Mouse (Mus musculus): ENCODE data around the gene Nfasc. TPM values are rescaled to one million over a fixed set of nuclear protein-coding genes. Genes with fewer than 3 reads are reported as not detected.

Gene Nfasc
- total and polyA plus RNA-seq, 2 experiments from 2014 or later: 32.7 to 59.2 TPM

GRCm38 (mm10) chr1:132625034-132625433 lies 116.6 kb downstream of the Nfasc start:
- no peak for TF ChIP-seq CTCF (IDR thresholded peaks at IDR 0.05)
- Histone ChIP-seq H3K9me3 (ENCODE audit: low read length) (no peaks in the 10 kb centered on the region), H3K36me3 (ENCODE audit: insufficient read depth, low read length) (peaks cover 46% of the 10 kb centered on the region), H3K27me3 (ENCODE audit: insufficient read depth, low read length) (no peaks in the 10 kb centered on the region), H3K4me3 (ENCODE audit: low read depth, low read length) (no peak overlapping the region), H3K4me2 (ENCODE audit: low read depth, low read length, poor library complexity, severe bottlenecking) (no peak overlapping the region), H3K4me1 (ENCODE audit: insufficient read depth, low read length) (0 out of 2 replicates have a peak, but pooled peaks cover 4% of the 10 kb centered on the region), H3K27ac (ENCODE audit: low read depth, low read length) (peak overlapping the region; percentile 51; the same call in 1 of the 2 replicates), H3K9ac (replicated peaks; ENCODE audit: low read length, poor library complexity, severe bottlenecking) (no peak overlapping the region)
- no peak for ATAC-seq (ENCODE audit: low FRiP score)
- 60% methylated on average over 6 of the region's 6 CpGs for WGBS
- DNase-seq (ENCODE audit: low spot score): no peak

GRCm38 (mm10) chr1:132624466-132624865 lies 117.1 kb downstream of the Nfasc start:
- Histone ChIP-seq H3K4me2 (ENCODE audit: low read depth, low read length, poor library complexity, severe bottlenecking) (no peak overlapping the region), H3K9me3 (ENCODE audit: low read length) (no peaks in the 10 kb centered on the region), H3K4me1 (ENCODE audit: insufficient read depth, low read length) (0 out of 2 replicates have a peak, but pooled peaks cover 4% of the 10 kb centered on the region), H3K36me3 (ENCODE audit: insufficient read depth, low read length) (peaks cover 44% of the 10 kb centered on the region), H3K27me3 (ENCODE audit: insufficient read depth, low read length) (no peaks in the 10 kb centered on the region), H3K9ac (replicated peaks; ENCODE audit: low read length, poor library complexity, severe bottlenecking) (no peak overlapping the region), H3K27ac (ENCODE audit: low read depth, low read length) (0 out of 2 replicates have a peak overlapping the region, but pooled peaks have one; percentile 51), H3K4me3 (ENCODE audit: low read depth, low read length) (no peak overlapping the region)
- TF ChIP-seq CTCF (IDR thresholded peaks at IDR 0.05): no peak
- no peak for DNase-seq (ENCODE audit: low spot score)
- no peak for ATAC-seq (ENCODE audit: low FRiP score)
- 78% methylated on average over 1 of the region's 1 CpGs for WGBS

GRCm38 (mm10) chr1:132623641-132624336 lies 117.8 kb downstream of the Nfasc start:
- 47% methylated on average over 14 of the region's 14 CpGs for whole genome bisulfite sequencing
- Histone ChIP-seq H3K9me3 (ENCODE audit: low read length) (no peaks in the 10 kb centered on the region), H3K27me3 (ENCODE audit: insufficient read depth, low read length) (no peaks in the 10 kb centered on the region), H3K4me1 (ENCODE audit: insufficient read depth, low read length) (0 out of 2 replicates have a peak, but pooled peaks cover 4% of the 10 kb centered on the region), H3K9ac (replicated peaks; ENCODE audit: low read length, poor library complexity, severe bottlenecking) (no peak overlapping the region), H3K27ac (ENCODE audit: low read depth, low read length) (no peak overlapping the region), H3K4me3 (ENCODE audit: low read depth, low read length) (no peak overlapping the region), H3K36me3 (ENCODE audit: insufficient read depth, low read length) (peaks cover 44% of the 10 kb centered on the region), H3K4me2 (ENCODE audit: low read depth, low read length, poor library complexity, severe bottlenecking) (no peak overlapping the region)
- TF ChIP-seq CTCF (IDR thresholded peaks at IDR 0.05): peak; percentile 36
- DNase-seq (ENCODE audit: low spot score): peak; percentile 18
- no peak for ATAC-seq (ENCODE audit: low FRiP score)

- no peak for TF ChIP-seq CTCF (IDR thresholded peaks at IDR 0.05)
- 83% methylated on average over 4 of the region's 4 CpGs for WGBS
- H3K36me3 ChIP-seq (ENCODE audit: insufficient read depth, low read length): peaks cover 34% of the 10 kb centered on the region
These were observed 129.5 kb downstream of the Nfasc start for GRCm38 (mm10) chr1:132612066-132612465.

GRCm38 (mm10) chr1:132609048-132609634 lies 132.5 kb downstream of the Nfasc start:
- TF ChIP-seq CTCF (IDR thresholded peaks at IDR 0.05): peak; percentile 83
- ATAC-seq (ENCODE audit: low FRiP score): peak; percentile 42; the same call in 1 of the 2 replicates
- Histone ChIP-seq H3K9me3 (ENCODE audit: low read length) (no peaks in the 10 kb centered on the region), H3K9ac (replicated peaks; ENCODE audit: low read length, poor library complexity, severe bottlenecking) (no peak overlapping the region), H3K36me3 (ENCODE audit: insufficient read depth, low read length) (peaks cover 51% of the 10 kb centered on the region), H3K4me1 (ENCODE audit: insufficient read depth, low read length) (no peaks in the 10 kb centered on the region), H3K27me3 (ENCODE audit: insufficient read depth, low read length) (no peaks in the 10 kb centered on the region), H3K27ac (ENCODE audit: low read depth, low read length) (no peak overlapping the region), H3K4me3 (ENCODE audit: low read depth, low read length) (no peak overlapping the region), H3K4me2 (ENCODE audit: low read depth, low read length, poor library complexity, severe bottlenecking) (no peak overlapping the region)
- peak; percentile 65 for DNase-seq (ENCODE audit: low spot score)
- 43% methylated on average over 4 of the region's 4 CpGs for WGBS

More at GRCm38 (mm10) chr1:132612066-132612465, 129.5 kb downstream of the Nfasc start:
- DNase-seq (ENCODE audit: low spot score): no peak
- Histone ChIP-seq H3K9ac (replicated peaks; ENCODE audit: low read length, poor library complexity, severe bottlenecking) (no peak overlapping the region), H3K4me1 (ENCODE audit: insufficient read depth, low read length) (no peaks in the 10 kb centered on the region), H3K4me3 (ENCODE audit: low read depth, low read length) (no peak overlapping the region), H3K4me2 (ENCODE audit: low read depth, low read length, poor library complexity, severe bottlenecking) (no peak overlapping the region), H3K9me3 (ENCODE audit: low read length) (no peaks in the 10 kb centered on the region), H3K27ac (ENCODE audit: low read depth, low read length) (no peak overlapping the region), H3K27me3 (ENCODE audit: insufficient read depth, low read length) (no peaks in the 10 kb centered on the region)
- ATAC-seq (ENCODE audit: low FRiP score): no peak

GRCm38 (mm10) chr1:132602161-132602560 lies 139.4 kb downstream of the Nfasc start:
- Histone ChIP-seq H3K9me3 (ENCODE audit: low read length) (no peaks in the 10 kb centered on the region), H3K4me1 (ENCODE audit: insufficient read depth, low read length) (no peaks in the 10 kb centered on the region), H3K27ac (ENCODE audit: low read depth, low read length) (no peak overlapping the region), H3K27me3 (ENCODE audit: insufficient read depth, low read length) (no peaks in the 10 kb centered on the region), H3K36me3 (ENCODE audit: insufficient read depth, low read length) (peaks cover 66% of the 10 kb centered on the region), H3K4me2 (ENCODE audit: low read depth, low read length, poor library complexity, severe bottlenecking) (no peak overlapping the region), H3K9ac (replicated peaks; ENCODE audit: low read length, poor library complexity, severe bottlenecking) (no peak overlapping the region), H3K4me3 (ENCODE audit: low read depth, low read length) (no peak overlapping the region)
- no peak for TF ChIP-seq CTCF (IDR thresholded peaks at IDR 0.05)
- ATAC-seq (ENCODE audit: low FRiP score): peak; percentile 55; the same call in 1 of the 2 replicates
- 49% methylated on average over 8 of the region's 8 CpGs for WGBS
- DNase-seq (ENCODE audit: low spot score): no peak
